Mouse (Mus musculus): ENCODE measurements around the gene Ifitm6.
"Not testable (repeated sequence)": the region's sequence is repeated elsewhere in the genome, so short reads cannot be mapped to it uniquely, and the experiment has no call there.

Gene Ifitm6

DNA sequence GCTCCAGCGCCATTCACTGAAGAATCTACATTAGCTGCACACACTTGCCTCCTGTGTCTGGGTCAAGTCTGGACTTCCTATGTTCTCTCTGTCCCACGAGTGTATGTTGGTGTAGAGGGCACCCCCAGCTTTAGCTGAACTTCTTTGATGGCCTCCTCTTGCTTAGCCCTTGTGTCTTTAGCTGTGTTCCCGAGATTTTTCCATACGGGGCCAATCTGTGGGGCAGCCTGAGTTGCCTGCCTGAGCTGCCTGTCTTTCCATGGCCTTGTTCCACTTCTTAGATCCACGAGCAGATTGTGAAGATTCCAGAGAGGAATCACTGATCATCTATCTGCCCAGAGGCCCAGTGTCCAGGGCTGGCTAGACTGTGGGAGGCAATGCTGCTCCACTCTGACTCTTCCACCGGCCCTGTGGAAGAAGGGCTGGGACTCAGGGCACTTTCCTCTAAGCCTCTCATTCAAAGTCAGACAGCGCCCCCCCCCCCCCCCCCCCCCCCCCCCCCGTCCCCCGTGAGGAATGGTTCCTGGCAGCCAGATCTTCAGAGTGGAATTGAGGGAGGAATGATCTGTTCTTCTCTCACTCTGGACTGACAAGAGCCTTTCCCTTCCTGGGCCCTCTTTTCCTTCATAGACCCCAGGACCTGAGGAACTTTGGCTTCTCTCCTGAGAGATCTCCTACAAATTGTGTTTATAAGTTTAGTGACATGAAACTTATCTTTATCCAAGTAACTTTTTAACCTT lies 23.3 kb upstream of the Ifitm6 start:
- DNase-seq (ENCODE audit: low spot score): no peak

DNA sequence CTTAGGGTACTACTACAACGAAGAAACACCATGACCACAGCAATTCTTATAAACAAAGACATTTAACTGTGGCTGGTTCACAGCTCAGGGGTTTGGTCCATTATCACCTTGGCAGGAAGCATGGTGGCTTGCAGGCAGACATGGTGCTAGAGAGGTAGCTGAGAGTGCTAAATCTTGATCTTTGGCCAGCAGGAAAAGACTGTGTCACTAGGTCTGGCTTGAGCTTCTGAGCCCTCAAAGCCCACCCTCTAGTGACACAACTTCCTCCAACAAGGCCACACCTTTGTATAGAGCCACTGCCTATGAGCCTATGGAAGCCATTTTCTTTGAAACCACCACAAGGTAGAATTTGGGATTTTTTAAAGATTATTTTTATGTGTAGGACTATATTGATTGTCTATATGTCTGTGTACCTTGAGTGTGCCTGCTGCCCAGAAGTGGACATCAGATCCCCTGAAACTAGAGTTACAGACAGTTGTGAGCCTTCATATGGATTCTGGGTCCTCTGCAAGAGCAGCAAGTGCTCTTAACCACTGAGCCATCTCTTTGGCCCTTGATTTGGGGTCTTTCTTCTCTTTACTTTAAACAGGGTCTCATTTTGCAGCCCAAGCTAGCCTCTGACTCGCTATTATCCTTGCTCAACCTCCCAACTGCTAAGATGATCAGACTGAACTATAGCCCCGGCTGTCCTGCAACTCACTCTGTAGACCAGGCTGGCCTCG lies 21.8 kb upstream of the Ifitm6 start:
- no peak for DNase-seq (ENCODE audit: low spot score)

DNA sequence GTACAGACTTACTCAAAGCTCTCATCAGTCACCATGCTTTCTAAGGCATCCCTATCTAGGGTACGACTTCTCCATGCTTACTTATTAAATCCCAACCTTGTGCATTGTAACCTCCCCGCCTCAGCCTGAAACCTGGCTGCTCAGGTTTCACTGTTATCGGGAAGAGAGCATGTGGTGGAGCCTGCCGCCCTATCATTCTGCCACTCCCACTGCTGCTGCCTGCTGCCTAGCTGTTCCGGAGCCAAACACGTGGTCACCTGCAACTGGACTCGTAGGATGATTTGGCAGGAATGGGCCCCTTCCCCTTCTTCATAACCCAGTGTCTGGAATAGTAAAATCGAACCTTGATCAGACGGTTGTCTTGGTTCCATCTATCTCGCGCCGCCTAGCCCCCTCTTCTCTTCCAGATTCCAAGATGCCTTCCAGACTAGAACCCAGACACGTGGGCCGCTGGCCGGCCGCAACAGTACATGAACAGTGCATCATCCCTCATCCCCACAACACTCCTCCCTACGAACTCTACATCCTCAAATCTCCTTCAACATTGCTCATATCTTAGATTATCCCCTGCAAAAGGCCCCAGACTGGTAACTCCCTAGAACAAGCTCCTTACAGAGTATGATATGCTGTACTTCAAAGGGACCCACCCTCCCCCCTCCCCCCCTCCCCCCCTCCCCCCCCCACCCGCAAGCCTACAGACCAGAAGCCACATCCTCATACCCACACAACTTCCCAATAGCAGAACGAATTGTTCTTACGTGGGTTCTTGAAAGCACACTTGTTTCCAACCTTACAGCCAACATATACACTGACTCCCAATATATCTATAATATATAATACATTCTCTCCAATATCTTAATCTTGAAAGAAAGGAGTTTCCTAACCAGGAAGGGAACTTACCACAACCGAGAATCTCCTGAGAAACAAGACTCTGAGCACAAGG lies 20.6 kb upstream of the Ifitm6 start:
- DNase-seq (ENCODE audit: low spot score): no peak

DNA sequence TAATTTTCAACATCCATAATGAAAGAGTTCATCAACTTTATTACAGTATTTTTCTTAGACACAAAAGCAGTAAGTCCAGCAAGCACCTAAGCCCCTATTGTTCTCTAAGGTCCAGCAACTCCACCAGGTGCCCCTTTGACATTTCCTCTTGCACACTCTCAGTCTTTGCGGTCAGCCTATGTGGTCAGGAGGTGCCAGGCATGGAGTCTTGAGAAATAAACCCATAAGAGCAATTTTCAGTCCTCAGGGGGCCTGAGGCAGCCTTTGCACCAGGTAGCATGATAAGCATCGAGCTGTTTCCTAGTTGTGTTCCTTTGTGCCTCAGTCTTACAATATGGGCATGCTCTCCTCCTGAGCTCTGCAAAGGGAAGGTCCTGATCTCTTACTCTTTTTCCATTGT lies 18.9 kb upstream of the Ifitm6 start:
- DNase-seq (ENCODE audit: low spot score): not testable (repeated sequence)

DNA sequence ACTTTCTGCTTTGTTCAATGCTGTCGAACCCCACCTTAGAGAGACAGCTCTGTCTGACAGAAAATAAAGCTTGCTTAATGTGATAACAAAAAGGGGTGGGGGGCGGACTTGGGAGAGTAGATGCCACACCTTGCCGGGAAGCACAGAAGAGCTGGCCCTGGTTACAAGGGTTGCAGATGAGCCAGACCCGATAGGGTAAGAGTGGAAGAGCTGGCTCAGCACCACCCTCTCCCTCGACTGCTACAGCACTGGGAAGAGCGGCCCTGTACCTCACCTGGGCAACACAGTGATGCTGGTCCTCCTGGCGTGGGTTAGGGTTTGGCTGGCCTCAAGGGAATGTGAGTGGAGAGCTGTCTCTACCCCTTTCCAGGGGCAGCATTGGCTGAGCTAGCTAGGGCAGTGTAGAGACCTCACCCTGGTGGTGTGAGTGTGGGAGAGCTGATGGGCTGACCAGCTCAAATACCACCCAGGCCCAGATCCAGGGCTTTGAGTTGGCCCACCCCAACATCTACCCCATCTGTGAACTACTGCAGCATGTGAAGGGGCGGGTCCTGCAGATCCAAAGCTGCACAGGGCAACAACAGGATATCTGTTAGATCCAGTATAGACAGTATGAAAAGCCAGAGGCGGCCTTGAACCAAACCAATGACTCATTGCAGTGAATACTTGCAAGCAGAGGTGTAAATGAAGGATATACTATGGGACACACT lies 14.9 kb upstream of the Ifitm6 start:
- DNase-seq (ENCODE audit: low spot score): no peak

DNA sequence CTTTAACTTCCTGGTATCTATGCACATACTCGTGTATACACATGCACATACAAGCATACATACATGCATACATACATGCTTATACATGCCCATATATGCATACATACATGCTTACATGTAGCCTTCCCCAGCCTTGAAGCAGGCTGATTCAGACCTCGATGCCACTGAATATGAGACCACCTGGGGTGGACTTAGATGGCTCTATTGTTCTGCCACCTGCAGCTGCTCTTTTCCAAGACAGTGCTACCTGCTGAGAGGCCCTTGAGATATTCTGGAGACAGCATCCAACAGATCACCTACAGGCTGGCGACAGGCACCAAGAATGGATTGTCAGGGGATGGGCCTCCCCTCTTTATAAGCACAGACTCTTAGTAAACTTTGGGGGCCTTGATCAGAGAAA lies 12.7 kb upstream of the Ifitm6 start:
- DNase-seq (ENCODE audit: low spot score): no peak

DNA sequence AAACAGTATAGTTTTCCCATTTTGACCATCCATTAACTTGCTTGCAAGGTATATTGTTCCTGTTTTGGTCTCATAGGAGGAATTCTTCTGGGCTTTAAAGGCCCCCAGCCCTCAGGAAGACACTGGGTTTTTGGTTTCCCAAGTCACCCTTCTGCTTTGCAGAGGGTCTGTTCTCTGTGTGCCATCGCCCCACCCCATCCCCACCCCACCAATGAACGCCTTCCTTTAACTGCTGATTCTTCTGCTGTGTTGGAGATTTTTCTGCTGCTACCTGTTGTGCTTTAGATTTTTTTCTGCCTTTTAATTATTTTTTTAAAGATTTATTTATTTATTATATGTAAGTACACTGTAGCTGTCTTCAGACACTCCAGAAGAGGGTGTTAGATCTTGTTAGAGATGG lies 11.1 kb upstream of the Ifitm6 start, which contains the start of gene Gm17387:
Gm17387 (plus strand) TSS at position 301 of the 400 bp plus-strand sequence.
- no peak for DNase-seq (ENCODE audit: low spot score)

DNA sequence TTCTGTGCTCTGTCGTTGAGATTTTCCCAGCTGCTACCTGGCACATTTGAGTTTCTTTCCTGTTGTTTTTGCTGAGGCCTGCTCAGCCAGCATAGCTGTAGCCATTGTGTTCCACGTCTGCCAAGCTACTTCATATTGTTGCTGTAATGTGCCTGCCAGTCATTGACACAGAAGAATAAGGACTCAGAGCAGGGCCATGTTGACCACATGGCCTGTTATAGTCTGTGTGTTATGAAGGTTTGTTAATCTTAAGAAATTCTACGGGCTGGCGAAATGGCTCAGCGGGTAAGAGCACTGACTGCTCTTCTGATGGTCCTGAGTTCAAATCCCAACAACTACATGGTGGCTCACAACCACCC lies 9.0 kb upstream of the Ifitm6 start:
- DNase-seq (ENCODE audit: low spot score): no peak

DNA sequence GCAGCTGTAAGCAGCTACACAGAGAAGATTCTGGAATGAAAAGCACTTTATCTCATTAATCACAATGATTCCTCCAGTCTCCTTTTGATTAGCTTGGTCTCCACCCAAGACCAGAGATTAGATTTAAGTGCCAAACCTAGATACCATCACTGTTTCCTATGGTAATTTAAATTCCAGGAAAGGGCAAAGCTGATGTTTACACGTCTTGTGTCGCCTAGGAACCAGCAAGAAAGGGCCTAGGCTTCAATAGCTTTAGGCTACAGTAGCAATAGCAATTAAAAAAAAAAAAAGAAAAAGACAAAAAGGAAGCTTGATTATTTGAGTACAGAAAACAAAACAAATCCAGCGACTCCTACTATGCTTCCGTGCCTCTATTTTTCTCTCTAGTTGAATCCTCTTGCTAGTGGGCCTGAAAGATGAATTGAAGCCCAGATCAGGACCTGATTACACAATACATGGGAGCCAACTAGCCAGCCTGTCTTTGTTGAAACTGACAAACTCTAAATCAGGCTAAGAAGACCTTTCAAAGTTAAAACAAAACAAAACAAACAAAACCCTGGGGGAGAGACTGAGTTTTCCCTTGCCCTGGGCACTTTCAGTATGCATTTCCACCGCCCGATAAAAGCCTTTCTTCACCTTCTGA lies 8.5 kb upstream of the Ifitm6 start:
- no peak for DNase-seq (ENCODE audit: low spot score)

DNA sequence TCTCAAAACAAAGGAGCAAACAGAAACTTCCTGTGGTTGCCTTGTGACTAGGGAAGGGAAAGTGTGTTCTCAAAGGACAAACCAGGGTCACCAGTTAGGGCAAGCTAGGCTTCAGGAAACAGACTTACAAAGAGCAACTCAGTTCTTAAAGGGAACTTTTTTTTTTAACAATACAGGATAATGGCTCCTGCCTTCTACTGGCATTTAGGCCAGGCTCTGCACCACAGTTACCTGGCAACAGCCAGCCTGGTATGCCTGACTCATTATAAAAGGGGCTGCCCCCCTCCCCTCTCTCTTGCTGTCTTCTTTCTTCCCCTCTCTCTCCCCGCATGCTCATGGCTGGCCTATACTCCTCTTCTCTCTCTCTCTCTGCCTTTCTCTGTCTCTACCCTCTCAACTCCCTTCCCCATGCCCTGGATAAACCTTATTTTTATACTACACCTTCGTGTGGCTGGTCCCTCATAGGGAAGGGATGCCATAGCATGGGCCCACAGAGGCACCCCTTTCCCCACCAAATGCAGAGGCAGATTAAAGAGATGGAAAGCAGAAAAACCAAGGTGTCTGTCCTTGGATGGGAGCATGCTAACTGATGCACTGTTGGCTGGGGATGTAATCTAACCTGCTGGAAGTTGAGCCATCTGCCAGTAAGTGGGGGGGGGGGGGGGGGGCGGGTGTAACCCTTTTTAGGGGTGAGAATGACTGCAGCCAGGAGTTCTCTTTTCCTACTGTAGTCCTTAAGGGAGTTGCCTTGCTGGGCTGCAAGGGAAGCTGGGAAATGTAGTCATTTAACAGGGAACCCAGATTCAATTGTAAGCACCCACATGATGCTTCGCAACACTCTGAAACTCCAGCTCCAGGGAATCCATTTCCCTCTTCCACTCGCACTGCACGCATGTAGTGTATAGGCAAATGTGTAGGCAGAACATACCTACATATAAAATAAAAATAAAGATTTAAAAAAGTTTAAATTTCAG lies 7.4 kb upstream of the Ifitm6 start:
- no peak for DNase-seq (ENCODE audit: low spot score)

DNA sequence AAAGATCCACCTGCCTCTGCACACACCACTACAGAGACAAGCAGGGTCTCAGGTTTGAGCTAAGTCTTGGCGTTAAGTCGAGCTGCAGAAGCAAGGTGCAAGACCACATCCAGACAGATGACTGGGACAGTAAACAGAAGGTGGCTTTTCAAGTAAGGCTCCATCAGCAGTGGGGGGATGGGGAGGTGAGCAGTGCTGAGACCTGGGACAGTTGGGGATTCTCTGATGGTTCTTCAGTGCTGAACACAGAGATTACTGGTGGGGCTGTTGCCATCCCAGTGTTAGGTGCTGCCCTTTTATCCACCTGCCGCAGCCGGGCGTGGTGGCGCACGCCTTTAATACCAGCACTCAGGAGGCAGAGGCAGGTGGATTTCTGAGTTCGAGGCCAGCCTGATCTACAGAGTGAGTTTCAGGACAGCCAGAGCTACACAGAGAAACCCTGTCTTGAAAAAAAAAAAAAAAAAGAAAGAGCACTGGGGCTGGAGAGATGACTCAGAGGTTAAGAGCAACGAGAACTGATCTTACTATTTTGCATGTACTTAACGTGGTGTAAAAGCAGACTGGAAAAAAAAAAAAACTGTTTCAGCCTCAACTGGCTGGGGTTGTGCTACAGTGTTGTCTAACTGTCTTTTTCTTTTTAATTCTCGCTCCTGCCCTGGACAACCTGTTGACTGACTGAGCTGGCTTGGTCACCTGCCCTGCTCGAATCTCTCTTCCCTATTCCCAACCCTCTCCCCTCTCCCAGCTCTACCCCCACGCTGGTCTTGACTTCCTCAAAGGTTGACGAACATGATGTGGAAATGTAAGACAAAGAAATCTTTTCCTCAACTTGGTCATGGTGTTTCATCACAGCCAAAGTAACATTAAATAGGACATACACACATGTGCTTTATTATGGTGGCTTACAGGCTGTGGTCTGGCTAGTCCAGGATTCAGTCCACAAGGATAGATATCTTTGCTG lies 4.0 kb upstream of the Ifitm6 start:
- no peak for DNase-seq (ENCODE audit: low spot score)

DNA sequence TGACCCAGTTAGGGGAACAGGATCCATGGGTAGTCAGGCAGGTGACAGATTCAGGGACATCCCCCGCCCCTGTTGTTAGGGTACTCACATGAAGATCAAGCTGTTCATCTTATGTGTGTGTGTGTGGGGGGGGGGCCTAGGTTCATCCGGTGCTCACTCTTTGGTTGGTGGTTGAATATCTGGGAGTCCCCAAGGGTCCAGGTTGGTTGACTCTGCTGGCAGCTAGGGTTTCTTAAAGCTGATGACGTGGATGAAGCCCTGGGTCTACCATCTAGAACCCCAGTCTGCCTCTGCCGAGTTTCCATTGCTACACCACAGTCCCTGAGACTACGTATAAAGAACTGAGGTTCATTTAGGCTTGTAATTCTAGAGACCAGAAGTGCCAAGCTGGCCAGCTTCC lies 1.3 kb upstream of the Ifitm6 start:
- DNase-seq (ENCODE audit: low spot score): no peak

DNA sequence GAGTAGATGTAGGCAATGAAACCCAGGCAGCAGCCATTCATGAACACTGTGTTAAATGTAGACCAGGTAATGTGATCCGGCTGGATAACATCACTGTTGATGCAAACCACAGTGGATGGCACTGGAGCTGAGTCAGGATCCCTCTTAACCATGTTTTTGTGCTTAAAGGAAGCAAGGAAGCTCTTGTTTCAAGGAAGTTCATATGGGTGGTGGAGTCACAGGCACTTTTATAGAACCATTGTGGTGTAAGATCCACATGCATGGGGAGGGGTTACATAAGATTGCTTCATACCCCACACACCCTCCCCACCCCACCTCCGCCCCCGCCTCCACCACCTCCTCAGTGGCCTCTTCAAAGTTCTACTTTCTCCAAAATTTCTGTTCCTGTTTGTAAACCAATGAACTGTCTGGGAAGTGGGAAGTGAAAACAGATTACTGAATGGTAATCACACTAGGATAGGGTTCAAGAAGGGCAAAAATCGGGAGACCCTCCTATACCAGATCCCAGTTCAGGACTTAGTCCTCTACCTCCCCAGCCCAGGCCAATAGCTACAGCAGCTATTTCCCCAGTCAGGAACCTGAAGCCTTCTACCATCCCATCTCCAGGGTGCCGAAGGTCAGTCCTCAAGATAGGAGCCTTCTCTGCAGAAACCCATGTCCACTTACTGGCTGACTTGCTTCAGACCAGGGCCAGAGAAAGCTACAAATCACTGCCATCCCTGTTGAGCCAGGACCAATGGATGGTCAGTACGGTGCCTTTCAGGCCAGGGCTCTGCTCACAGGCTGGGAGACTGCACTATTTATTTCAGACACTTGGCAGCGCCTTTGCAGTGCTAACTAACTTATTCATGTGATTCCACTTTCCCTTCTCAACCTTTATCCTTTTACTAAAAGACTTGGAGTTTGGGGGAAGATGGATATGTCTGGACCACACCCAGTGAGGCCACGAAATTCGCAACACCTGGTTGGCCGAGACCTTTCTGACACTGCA lies 722 bp downstream of the Ifitm6 start:
- DNase-seq (ENCODE audit: low spot score): no peak

DNA sequence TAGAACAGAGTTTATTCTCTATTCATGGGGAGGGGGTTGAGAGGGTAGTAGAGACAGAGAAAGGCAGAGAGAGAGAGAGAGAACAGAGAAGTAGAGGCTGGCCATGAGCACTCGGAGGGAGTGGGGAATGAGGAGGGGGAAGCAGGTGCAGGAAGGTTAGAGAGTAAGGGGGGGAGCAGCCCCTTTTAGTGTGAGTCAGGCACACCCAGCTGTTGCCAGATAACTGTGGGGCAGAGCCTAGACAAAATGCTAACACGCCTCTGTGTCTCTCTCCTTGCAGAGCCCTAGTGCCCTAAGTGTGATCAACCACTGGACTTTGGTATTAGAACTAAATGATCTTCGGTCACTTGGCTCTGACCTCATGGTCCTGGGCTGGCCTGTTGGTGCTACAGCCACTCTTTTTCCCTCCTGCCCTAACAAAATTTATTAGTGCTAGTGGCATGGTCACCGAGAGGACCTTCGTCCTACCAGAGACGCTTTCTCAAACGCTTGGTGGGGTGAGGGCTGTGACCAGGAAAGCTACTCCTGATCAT lies 6.4 kb downstream of the Ifitm6 start:
- no peak for DNase-seq (ENCODE audit: low spot score)

DNA sequence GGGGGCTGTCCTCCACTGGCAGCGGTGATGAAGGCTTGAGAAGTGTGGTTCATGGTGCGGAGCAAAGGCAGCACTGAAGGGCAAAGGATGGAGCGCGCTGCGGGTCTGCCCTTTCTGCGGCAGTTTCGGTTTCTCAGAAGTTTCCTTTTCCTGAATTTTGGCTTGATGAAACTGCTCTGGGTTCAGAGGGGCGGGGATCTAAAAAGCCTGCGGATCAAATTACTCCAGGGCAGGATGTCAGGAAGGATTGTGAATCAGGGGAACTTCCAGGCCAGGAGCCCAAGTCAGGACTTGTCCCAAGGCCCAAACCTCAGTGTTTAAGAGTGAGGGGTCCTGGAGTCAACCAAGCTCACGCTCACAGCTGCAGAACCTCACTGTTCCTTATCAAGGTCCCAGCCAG lies 7.1 kb downstream of the Ifitm6 start, which contains the start of gene Ifitm3:
Ifitm3 (minus strand) TSS at position 178 of the 400 bp plus-strand sequence.
- no peak for DNase-seq (ENCODE audit: low spot score)

DNA sequence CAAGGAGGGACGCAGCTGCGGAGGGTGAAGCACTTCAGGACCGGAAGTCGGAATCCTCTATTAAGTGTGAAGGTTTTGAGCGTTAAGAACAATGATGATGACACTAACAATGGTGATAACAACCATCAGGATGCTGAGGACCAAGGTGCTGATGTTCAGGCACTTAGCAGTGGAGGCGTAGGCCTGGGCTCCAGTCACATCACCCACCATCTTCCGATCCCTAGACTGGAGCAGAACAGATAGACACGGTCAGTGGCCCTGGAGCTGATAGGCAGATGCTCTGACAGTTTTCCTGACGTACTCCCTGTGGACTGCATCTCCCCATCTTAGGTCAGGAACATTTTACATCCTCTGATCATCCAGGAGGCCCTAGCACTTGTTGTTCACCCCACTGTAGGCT lies 8.1 kb downstream of the Ifitm6 start:
- DNase-seq (ENCODE audit: low spot score): no peak

DNA sequence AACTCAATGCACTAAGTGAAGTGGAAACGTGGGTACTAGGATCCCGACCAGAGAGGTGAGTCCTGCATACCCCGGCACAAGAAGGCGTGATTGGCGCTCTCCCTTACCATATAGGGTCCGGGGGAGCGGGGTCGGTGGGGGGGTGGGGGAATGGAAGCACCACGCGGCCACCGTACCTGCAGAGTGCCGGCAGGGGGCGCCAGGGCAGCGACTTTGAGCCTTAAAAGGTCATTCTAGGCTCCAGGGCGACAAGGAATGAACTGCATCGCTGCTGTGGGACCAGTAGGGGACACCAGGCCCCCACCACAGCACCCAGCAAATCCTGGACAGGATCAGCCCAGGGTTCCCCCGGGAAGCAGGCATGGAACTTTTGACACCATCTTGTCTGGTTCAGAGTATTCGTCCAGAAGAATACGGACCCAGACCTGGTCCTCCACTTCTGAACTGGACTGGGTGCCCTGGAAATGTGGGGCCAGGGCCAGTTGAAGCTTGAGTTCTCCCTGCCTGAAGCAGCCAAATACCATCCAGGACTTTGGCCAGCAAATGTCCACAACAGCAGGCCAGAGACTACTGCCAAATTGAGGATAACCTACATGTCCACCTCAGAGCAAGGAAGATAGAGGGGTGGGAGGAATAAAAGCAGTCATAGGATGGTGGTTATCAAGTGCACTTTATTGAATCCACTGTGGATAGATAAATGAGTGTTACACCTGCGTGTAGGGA lies 8.6 kb downstream of the Ifitm6 start:
- peak; percentile 54 for DNase-seq (ENCODE audit: low spot score)

Measured in urinary bladder, postnatal 10 days (tissue).